Mouse (Mus musculus) midbrain, embryonic 14.5 days (tissue): ENCODE results near the gene Crygd. TPM values are rescaled to one million over a fixed set of nuclear protein-coding genes. Genes with fewer than 3 reads are reported as not detected.
A peak's percentile ranks its signal among the peaks of the same experiment; 100 is the strongest.

Experiments
- ATAC-seq: fragments of 200-750 bp; cut with Nextera tagmentation; 2 replicates; pipeline ENCODE4 v1.8.0; 2017; ENCODE audit warnings: moderate number of reproducible peaks, moderate library complexity; ENCODE audit not compliant: low FRiP score, low TSS enrichment
- DNase-seq: peaks from one replicate; pipeline ENCODE4 v3.0.0-alpha.2; 2015
- H3K27ac ChIP-seq: fragments of 300-500 bp; sonication (generic); replicated peaks from 2 replicates; pipeline ENCODE4 v1.5.1; 2014; ENCODE audit warnings: mild to moderate bottlenecking, low read depth, low read length, moderate library complexity
- H3K27me3 ChIP-seq: fragments of 300-500 bp; sonication (generic); 2 replicates; pipeline ENCODE4 v1.6.1; 2014; ENCODE audit warnings: low read length, control low read depth, mixed read lengths; ENCODE audit not compliant: control insufficient read depth, insufficient read depth
- H3K36me3 ChIP-seq: fragments of 300-500 bp; sonication (generic); 2 replicates; pipeline ENCODE4 v1.6.1; 2014; ENCODE audit warnings: low read length, control low read depth; ENCODE audit not compliant: control insufficient read depth, insufficient read depth
- H3K4me1 ChIP-seq: fragments of 300-500 bp; sonication (generic); 2 replicates; pipeline ENCODE4 v1.6.1; 2014; ENCODE audit warnings: mild to moderate bottlenecking, antibody characterized with exemption, low read length, control low read depth; ENCODE audit not compliant: control insufficient read depth, insufficient read depth
- H3K4me2 ChIP-seq: fragments of 300-500 bp; sonication (generic); 2 replicates; pipeline ENCODE4 v1.6.1; 2014; ENCODE audit warnings: mild to moderate bottlenecking, low read length, moderate library complexity
- H3K4me3 ChIP-seq: fragments of 300-500 bp; sonication (generic); replicated peaks from 2 replicates; pipeline ENCODE4 v1.5.1; 2014; ENCODE audit warnings: low read depth, low read length
- H3K9ac ChIP-seq: fragments of 300-500 bp; sonication (generic); replicated peaks from 2 replicates; pipeline ENCODE4 v1.6.1; 2014; ENCODE audit warnings: mild to moderate bottlenecking, low read length, moderate library complexity
- H3K9me3 ChIP-seq: fragments of 300-500 bp; sonication (generic); 2 replicates; pipeline ENCODE4 v1.6.1; 2016; ENCODE audit warnings: low read length, control low read depth, mixed read lengths; ENCODE audit not compliant: control insufficient read depth
- WGBS: fragments of 180-500 bp; shearing (Covaris S2); extraction: QIAGEN DNeasy Blood & Tissue Kit; methylation state at CpG from one replicate; pipeline ENCODE4 v1.1.7; 2014; 5-methylcytosine and 5-hydroxymethylcytosine counted together
- polyA plus RNA-seq: library from polyadenylated mRNA; unstranded; fragments of >200 nt; fragmentation: Nextera tagmentation; extraction: Ambion mirVana; gene quantifications from 2 replicates; pipeline ENCODE4 v1.2.1, GENCODE M21; 2014

The Crygd gene
- polyA plus RNA-seq, 1 experiment from 2014 or later, result not detected

DNA sequence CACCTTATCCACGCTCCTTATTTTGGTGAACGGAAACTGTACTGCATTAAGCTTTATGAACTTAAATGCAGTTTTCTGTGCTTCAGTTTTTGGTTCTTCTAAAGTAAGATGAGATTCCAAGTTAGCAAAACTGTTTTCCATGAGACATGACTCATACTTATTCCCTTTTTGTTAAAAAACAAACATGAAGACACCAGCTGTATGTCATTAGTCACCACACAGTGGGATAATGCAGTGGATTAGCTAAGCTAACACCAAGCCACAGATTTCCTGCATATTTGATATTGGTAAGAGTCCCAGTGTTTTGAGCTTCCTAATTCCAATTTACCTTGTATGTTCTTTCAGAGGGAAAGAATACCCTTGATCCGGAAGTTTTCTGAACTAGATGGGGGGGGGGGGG lies 28.3 kb upstream of the Crygd start:
- H3K9me3 ChIP-seq, result no peaks in the 10 kb centered on the region
- no peaks in the 10 kb centered on the region for H3K36me3 ChIP-seq
- no peak overlapping the region for H3K9ac ChIP-seq
- H3K4me2 ChIP-seq, result no peak overlapping the region
- no peaks in the 10 kb centered on the region for H3K4me1 ChIP-seq
- 93% methylated on average over 3 of the region's 3 CpGs for WGBS
- DNase-seq (no peak), ATAC-seq (no peak)
- no peak overlapping the region for H3K4me3 ChIP-seq
- H3K27ac ChIP-seq, result no peak overlapping the region
- no peaks in the 10 kb centered on the region for H3K27me3 ChIP-seq

DNA sequence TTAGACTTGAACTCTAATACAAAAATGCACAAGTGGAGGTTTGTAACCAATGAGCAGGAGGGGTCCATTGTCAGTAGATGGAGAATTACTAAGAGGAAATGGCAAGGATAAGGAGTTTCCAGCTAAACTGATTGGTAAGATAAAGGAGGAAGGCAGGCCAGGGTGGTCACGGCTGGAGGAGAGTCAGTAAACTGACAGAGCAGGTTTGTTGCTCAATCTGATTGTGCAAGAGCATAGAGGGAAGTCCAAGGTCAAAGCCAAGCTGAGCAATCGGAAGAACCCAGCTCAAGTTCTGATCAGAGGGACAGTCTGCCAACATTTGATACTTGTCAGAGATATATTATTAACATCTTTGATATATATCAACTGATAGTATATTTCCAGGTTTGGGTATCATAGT lies 27.1 kb upstream of the Crygd start:
- 85% methylated on average over 2 of the region's 2 CpGs for WGBS
- Histone ChIP-seq H3K27ac (no peak overlapping the region), H3K4me2 (no peak overlapping the region), H3K4me1 (no peaks in the 10 kb centered on the region), H3K4me3 (no peak overlapping the region), H3K9me3 (no peaks in the 10 kb centered on the region), H3K36me3 (no peaks in the 10 kb centered on the region), H3K9ac (no peak overlapping the region), H3K27me3 (no peaks in the 10 kb centered on the region)
- no peak for ATAC-seq
- no peak for DNase-seq

DNA sequence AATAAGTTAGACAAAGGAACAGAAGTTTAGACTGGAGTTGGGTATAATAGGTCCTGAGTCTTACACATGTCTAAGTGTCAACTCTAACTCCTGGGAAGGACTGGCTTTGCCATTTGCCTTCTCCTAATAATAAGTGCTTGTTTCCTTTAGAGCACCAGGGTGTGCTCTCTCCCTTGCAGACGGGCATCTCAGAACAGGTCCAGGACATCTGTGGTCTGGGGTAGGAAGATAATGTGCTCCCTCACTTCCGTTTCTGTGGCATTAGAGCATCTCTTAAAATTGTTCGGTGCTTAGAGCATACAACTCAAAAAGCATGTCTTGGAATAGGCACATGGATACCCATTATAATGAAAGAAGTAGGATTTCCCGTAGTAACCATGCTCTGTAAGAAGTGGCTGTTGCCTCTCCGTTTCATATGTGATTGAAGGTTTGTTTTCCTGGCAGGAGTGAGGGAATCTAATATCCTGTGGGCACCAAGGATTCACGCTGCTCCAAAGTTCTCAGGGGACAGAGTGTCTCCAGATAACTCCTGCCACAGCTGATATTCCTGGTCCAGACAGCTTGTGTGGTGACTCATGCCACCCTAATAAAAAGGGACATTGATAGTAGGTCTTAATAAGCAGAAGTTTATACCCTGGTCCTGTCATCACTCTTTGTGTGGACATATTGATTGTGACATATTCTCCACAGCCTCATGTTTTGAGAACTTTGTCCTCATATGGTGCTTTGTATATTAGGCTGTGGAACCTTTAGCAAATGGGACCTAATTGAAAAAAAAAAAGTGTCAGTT lies 25.5 kb upstream of the Crygd start:
- Histone ChIP-seq H3K4me2 (no peak overlapping the region), H3K36me3 (no peaks in the 10 kb centered on the region), H3K4me3 (no peak overlapping the region), H3K4me1 (no peaks in the 10 kb centered on the region), H3K27ac (no peak overlapping the region), H3K9ac (no peak overlapping the region), H3K9me3 (no peaks in the 10 kb centered on the region), H3K27me3 (no peaks in the 10 kb centered on the region)
- no peak for ATAC-seq
- 87% methylated on average over 6 of the region's 6 CpGs for WGBS
- DNase-seq, result no peak

DNA sequence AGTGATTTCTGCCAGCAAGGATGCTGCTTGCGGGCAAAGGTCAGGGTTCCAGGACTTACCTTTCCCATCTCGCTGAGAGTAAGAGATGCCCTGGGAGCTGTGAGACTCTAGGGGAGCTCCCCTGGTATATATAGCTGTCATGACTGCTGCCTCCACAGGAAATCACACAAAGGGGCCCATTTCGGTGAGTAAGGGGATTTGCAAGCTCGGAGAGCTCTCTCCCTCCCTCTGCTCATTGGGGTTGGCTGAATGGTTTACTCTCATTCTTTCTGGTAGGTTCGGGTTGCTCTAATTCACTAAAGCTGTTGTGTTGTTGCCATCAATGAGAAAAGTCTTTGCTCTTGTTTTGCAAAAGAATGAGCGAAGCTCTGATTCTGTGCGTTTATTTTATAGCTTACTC lies 18.9 kb upstream of the Crygd start, which contains the start of gene Crygb:
Crygb (minus strand) TSS at position 101 of the 400 bp plus-strand sequence.
- no peaks in the 10 kb centered on the region for H3K9me3 ChIP-seq
- no peaks in the 10 kb centered on the region for H3K27me3 ChIP-seq
- ATAC-seq (no peak), DNase-seq (peak; percentile 33)
- H3K27ac ChIP-seq, result no peak within 1 kb of the TSS
- no peak within 1 kb of the TSS for H3K9ac ChIP-seq
- no peak within 1 kb of the TSS for H3K4me2 ChIP-seq
- no peaks in the 10 kb centered on the region for H3K36me3 ChIP-seq
- WGBS, result 26% methylated on average over 7 of the region's 7 CpGs
- H3K4me1 ChIP-seq, result no peaks in the 10 kb centered on the region
- H3K4me3 ChIP-seq, result no peak within 1 kb of the TSS

DNA sequence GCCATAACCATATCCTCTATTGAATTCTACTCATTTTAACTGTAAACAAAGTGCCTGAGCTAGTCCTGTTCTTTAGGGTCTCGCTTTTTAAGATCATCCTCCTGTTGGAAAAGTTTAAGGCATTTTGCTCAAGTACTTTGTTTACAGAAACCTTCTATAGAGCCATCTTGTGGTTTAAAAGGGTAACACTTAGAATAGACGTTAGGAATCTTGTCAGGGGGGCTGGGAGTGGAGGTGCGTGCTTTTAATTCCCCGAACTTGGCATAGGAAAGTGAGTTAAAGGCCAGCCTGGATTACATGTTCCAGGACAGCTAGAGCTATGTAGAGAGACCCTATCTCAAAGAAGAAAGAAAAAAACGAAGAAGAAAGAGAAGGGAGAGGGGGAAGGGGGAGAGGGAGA lies 12.4 kb upstream of the Crygd start:
- no peak overlapping the region for H3K4me3 ChIP-seq
- ATAC-seq, result no peak
- no peaks in the 10 kb centered on the region for H3K9me3 ChIP-seq
- no peak overlapping the region for H3K9ac ChIP-seq
- H3K27ac ChIP-seq, result no peak overlapping the region
- DNase-seq, result peak; percentile 53
- H3K4me1 ChIP-seq, result no peaks in the 10 kb centered on the region
- H3K4me2 ChIP-seq, result no peak overlapping the region
- 30% methylated on average over 5 of the region's 5 CpGs for WGBS
- no peaks in the 10 kb centered on the region for H3K36me3 ChIP-seq
- H3K27me3 ChIP-seq, result no peaks in the 10 kb centered on the region

DNA sequence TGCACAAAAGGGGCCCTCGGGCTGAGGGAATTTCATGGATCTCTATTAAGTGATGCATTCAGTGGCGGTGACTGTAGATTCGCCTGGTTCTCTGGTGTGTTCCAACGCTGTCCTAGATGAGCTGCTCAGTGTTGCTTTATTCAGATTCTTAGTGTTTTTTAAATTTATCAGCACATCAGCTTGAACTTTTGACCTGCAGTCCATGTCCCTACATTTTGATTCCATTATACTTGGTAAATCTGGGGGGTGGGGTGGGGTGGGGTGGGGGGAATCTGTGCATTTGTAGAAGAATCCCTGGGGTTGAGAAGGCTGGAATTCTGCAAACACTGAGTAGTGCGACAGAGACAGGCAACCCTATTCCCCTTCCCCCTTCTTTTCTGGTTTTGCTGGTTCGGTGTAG lies 10.3 kb upstream of the Crygd start, which contains the start of gene Crygc:
Crygc (minus strand) TSS at position 101 of the 400 bp plus-strand sequence.
- no peak for ATAC-seq
- Histone ChIP-seq H3K4me2 (no peak within 1 kb of the TSS), H3K27ac (no peak within 1 kb of the TSS), H3K27me3 (no peaks in the 10 kb centered on the region), H3K36me3 (no peaks in the 10 kb centered on the region), H3K9me3 (no peaks in the 10 kb centered on the region), H3K4me1 (no peaks in the 10 kb centered on the region), H3K4me3 (no peak within 1 kb of the TSS), H3K9ac (no peak within 1 kb of the TSS)
- WGBS, result 65% methylated on average over 6 of the region's 6 CpGs
- DNase-seq, result no peak

DNA sequence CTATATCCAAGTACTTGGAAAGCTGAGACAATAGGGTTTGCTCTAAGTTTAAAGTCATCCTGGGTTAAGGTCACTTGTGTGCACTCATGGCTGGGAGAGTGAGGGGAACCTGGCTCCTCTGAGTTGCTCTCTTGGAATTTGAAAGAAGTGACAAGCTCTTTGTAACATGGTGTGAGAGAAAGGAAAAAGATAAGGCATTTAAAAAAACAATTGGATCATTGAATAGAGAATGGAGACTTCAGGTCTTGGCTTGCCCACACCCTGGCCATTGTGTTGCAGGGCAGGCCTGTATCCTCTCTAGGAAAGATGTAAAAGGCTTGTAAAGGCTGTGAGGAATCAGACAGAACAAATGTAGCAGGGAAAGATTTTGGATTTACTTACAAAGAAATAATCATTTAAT lies 4.6 kb upstream of the Crygd start:
- Histone ChIP-seq H3K4me2 (no peak overlapping the region), H3K36me3 (no peaks in the 10 kb centered on the region), H3K9ac (no peak overlapping the region), H3K27ac (no peak overlapping the region), H3K9me3 (no peaks in the 10 kb centered on the region), H3K4me3 (no peak overlapping the region), H3K27me3 (no peaks in the 10 kb centered on the region), H3K4me1 (no peaks in the 10 kb centered on the region)
- ATAC-seq (no peak), DNase-seq (no peak)

DNA sequence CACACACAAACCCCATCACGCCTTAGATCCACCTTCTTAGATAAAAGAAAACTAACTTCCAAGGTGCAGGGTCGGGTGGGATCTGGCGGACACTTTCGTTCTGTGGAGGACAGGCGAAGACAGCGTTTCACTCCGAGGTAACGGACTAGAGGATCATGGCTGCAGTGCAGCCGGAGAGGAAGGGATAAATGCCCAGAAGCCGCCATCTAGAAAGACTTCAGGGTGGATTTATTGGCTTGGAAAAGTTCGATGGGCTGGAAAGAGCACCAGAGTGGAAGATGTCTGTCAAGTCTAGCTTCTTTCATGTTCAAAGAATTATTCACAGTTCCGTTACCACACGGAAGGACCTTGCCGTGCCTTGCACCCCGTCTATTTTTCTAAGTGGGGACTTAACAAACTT lies 949 bp upstream of the Crygd start:
- no peak overlapping the region for H3K27ac ChIP-seq
- 87% methylated on average over 15 of the region's 15 CpGs for WGBS
- no peaks in the 10 kb centered on the region for H3K4me1 ChIP-seq
- H3K27me3 ChIP-seq, result no peaks in the 10 kb centered on the region
- DNase-seq (no peak), ATAC-seq (no peak)
- H3K9me3 ChIP-seq, result no peaks in the 10 kb centered on the region
- no peak overlapping the region for H3K4me2 ChIP-seq
- no peaks in the 10 kb centered on the region for H3K36me3 ChIP-seq
- H3K4me3 ChIP-seq, result no peak overlapping the region
- H3K9ac ChIP-seq, result no peak overlapping the region

DNA sequence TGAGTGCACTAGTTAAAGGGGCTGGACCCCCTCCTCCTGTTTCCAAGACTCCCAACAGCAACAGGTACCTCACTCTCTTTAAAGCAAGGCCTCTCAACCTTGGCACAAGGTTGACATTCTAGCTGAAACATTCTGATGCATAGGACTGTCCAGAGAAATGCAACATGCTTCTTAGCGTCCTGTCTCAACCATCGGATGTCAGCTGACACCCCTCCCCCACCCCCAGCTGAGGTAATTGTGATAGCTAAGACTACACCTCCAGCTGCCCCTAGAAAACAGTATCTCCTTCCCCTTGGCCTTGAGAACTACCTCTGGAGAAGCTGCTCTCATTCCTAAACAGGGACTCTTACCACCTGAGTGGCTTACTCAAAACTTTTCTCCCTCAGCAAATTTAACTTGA lies 11.1 kb downstream of the Crygd start:
- 44% methylated on average over 2 of the region's 2 CpGs for WGBS

More for the DNA sequence above, 11.1 kb downstream of the Crygd start:
- no peaks in the 10 kb centered on the region for H3K4me1 ChIP-seq
- DNase-seq (no peak), ATAC-seq (no peak)
- H3K9ac ChIP-seq, result no peak overlapping the region
- H3K4me2 ChIP-seq, result no peak overlapping the region
- H3K36me3 ChIP-seq, result no peaks in the 10 kb centered on the region
- no peak overlapping the region for H3K4me3 ChIP-seq
- H3K9me3 ChIP-seq, result no peaks in the 10 kb centered on the region
- H3K27me3 ChIP-seq, result no peaks in the 10 kb centered on the region
- no peak overlapping the region for H3K27ac ChIP-seq
